Mouse (Mus musculus): ENCODE data around the gene Gm2163. TPM values are rescaled to one million over a fixed set of nuclear protein-coding genes. Genes with fewer than 3 reads are reported as not detected.
"Not testable (repeated sequence)": the region's sequence is repeated elsewhere in the genome, so short reads cannot be mapped to it uniquely, and the experiment has no call there.

Gm2163 gene
- 0.09 TPM in 1 of 2 replicates, not detected in the other for polyA plus RNA-seq (2016; fragmentation: Nextera tagmentation; extraction: Ambion mirVana)

GRCm38 (mm10) chr4:42466452-42466851, at the start of gene Gm2163:
Gene Gm2163 (plus strand): TSS chr4:42466752.
- no CpG with 5 or more reads among the region's 5 CpGs for WGBS
- not testable (repeated sequence) for H3K4me1 ChIP-seq; H3K9me3 ChIP-seq; DNase-seq (ENCODE audit: extremely low spot score, low spot score); H3K27me3 ChIP-seq (ENCODE audit: poor library complexity, severe bottlenecking); H3K36me3 ChIP-seq (replicated peaks); H3K27ac ChIP-seq; H3K4me3 ChIP-seq

DNA sequence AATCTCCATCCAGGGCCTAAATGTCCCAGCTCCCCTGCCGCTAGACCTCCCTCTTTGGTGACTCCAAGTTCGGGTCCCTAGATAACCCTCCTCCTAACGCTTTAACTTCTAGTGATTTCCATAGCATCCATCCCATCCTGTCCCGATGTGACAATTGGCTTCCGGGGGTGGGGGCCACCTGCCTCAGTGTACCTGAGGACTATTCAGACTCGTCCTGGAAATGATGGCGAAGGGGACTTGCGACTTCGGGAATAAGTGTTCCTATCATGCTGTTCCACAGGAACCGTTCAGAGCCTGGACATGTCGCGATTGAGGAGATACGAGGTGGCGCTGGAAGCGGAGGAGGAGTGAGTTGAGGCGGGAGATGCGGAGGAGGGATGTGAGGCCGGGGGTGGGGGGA, 27.5 kb upstream of the Gm2163 start, which contains the start of gene Gm21586:
Gene Gm21586, plus strand, starts transcription at position 301 of the 400 bp plus-strand sequence.
- not testable (repeated sequence) for H3K36me3 ChIP-seq (replicated peaks); DNase-seq (ENCODE audit: extremely low spot score, low spot score); H3K4me1 ChIP-seq; H3K27ac ChIP-seq; H3K9me3 ChIP-seq; H3K27me3 ChIP-seq (ENCODE audit: poor library complexity, severe bottlenecking); H3K4me3 ChIP-seq
- WGBS, result no CpG with 5 or more reads among the region's 18 CpGs

- H3K27ac ChIP-seq; H3K4me1 ChIP-seq; H3K9me3 ChIP-seq; H3K4me3 ChIP-seq; DNase-seq (ENCODE audit: extremely low spot score, low spot score); H3K27me3 ChIP-seq (ENCODE audit: poor library complexity, severe bottlenecking); H3K36me3 ChIP-seq (replicated peaks): not testable (repeated sequence)
- no CpG with 5 or more reads among the region's 1 CpGs for whole genome bisulfite sequencing
These were observed 61.5 kb downstream of the Gm2163 start, which contains the start of gene Fam205a2 for GRCm38 (mm10) chr4:42528075-42528474. Gene Fam205a2 (minus strand): TSS chr4:42528175.

GRCm38 (mm10) chr4:42611895-42612294, 145.3 kb downstream of the Gm2163 start, which contains the start of gene Gm10591:
Gene Gm10591 (plus strand): TSS chr4:42612195.
- no CpG with 5 or more reads among the region's 5 CpGs for WGBS
- not testable (repeated sequence) for H3K27ac ChIP-seq; H3K4me3 ChIP-seq; H3K27me3 ChIP-seq (ENCODE audit: poor library complexity, severe bottlenecking); H3K36me3 ChIP-seq (replicated peaks); H3K9me3 ChIP-seq; DNase-seq (ENCODE audit: extremely low spot score, low spot score); H3K4me1 ChIP-seq

GRCm38 (mm10) chr4:42629419-42629818, 162.9 kb downstream of the Gm2163 start, which contains the start of gene Gm2564:
Gene Gm2564 (plus strand): TSS chr4:42629719.
- H3K36me3 ChIP-seq (replicated peaks); H3K9me3 ChIP-seq; H3K4me3 ChIP-seq; H3K4me1 ChIP-seq; DNase-seq (ENCODE audit: extremely low spot score, low spot score); H3K27ac ChIP-seq; H3K27me3 ChIP-seq (ENCODE audit: poor library complexity, severe bottlenecking): not testable (repeated sequence)
- no CpG with 5 or more reads among the region's 8 CpGs for WGBS

Other genes starting within 250 kb of the Gm2163 start
- not detected in 2 replicates for gene Gm10600, start 226.1 kb upstream of the Gm2163 start, polyA plus RNA-seq (2016; fragmentation: Nextera tagmentation; extraction: Ambion mirVana)
- gene Ccl21b, start 211.0 kb upstream of the Gm2163 start, polyA plus RNA-seq (2016; fragmentation: Nextera tagmentation; extraction: Ambion mirVana), result not detected in 2 replicates
- gene Gm21953, start 172.5 kb upstream of the Gm2163 start, polyA plus RNA-seq (2016; fragmentation: Nextera tagmentation; extraction: Ambion mirVana), result not detected in 2 replicates
- gene Fam205a3, start 148.4 kb upstream of the Gm2163 start, polyA plus RNA-seq (2016; fragmentation: Nextera tagmentation; extraction: Ambion mirVana), result 0.05 TPM in 1 of 2 replicates, not detected in the other
- gene Gm21586, start 27.4 kb upstream of the Gm2163 start, polyA plus RNA-seq (2016; fragmentation: Nextera tagmentation; extraction: Ambion mirVana), result not detected in 2 replicates
- 0.05 TPM in 1 of 2 replicates, not detected in the other for gene Fam205a2, start 61.4 kb downstream of the Gm2163 start, polyA plus RNA-seq (2016; fragmentation: Nextera tagmentation; extraction: Ambion mirVana)
- not detected in 2 replicates for gene Gm10591, start 145.4 kb downstream of the Gm2163 start, polyA plus RNA-seq (2016; fragmentation: Nextera tagmentation; extraction: Ambion mirVana)
- gene Gm2564, start 163.0 kb downstream of the Gm2163 start, polyA plus RNA-seq (2016; fragmentation: Nextera tagmentation; extraction: Ambion mirVana), result not detected in 2 replicates
- not detected in 2 replicates for gene Ccl27b, start 188.5 kb downstream of the Gm2163 start, polyA plus RNA-seq (2016; fragmentation: Nextera tagmentation; extraction: Ambion mirVana)
- gene Il11ra2, start 195.1 kb downstream of the Gm2163 start, polyA plus RNA-seq (2016; fragmentation: Nextera tagmentation; extraction: Ambion mirVana), result not detected in 2 replicates

Measured in forebrain, embryonic 10.5 days (tissue).